Mouse (Mus musculus) adrenal gland, adult 18-20 months (tissue): ENCODE results near the gene Entpd6. TPM values are rescaled to one million over a fixed set of nuclear protein-coding genes. Genes with fewer than 3 reads are reported as not detected.

Experiments
- DNase-seq, 2 experiments: peaks; one replicate each; pipeline ENCODE4 v3.0.0; 2021 to 2022; ENCODE audit warnings: low spot score in 2 of 2
- long read RNA-seq, 2 experiments: library from polyadenylated mRNA; stranded (forward); transcript quantifications; one replicate each; pipeline ENCODE4 v2.0.0; 2021
- total RNA-seq, 2 experiments: library from RNA; stranded (reverse); gene quantifications; 1 replicate in 1 of 2; 2 replicates in 1 of 2; pipeline ENCODE4 v1.2.3; 2021

The Entpd6 gene
- total RNA-seq, result 10 to 100 TPM; 10.2 to 11.5 TPM
- long read RNA-seq, experiment 1, transcript Entpd6-201 (14 exons, 2,540 nt), result major isoform, 17 of 21 reads
- long read RNA-seq, experiment 1, partial matches to known transcripts, result 1 of 21 reads
- long read RNA-seq, experiment 1, other reads (novel, unspliced or antisense), result 3 of 21 reads
- long read RNA-seq, experiment 2, transcript Entpd6-201 (14 exons, 2,540 nt), result major isoform, 15 of 24 reads
- long read RNA-seq, experiment 2, partial matches to known transcripts, result 5 of 24 reads
- long read RNA-seq, experiment 2, other reads (novel, unspliced or antisense), result 4 of 24 reads

DNA sequence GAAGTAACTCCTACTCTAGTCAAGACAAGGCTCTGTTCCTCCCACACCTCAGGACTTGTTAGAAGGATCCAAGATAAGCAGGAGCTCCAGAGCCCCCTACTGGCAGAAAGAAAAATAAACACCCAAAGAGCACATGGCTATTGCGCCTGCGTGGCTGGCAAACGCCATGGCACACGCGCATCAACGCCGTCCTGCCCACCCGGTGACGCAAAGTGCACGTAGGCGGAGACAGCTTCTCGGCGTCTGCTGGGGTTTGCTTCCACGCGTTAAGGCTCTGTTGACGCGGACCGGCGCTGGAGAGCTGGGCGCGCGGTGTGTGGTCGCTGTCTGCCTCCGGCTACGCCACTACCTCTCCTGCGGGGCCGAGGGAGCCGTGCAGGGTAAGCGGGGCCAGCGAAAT, at the start of gene Entpd6:
Gene Entpd6, plus strand, starts transcription at position 189 of the 400 bp plus-strand sequence.
- peak; percentile 92 for DNase-seq

DNA sequence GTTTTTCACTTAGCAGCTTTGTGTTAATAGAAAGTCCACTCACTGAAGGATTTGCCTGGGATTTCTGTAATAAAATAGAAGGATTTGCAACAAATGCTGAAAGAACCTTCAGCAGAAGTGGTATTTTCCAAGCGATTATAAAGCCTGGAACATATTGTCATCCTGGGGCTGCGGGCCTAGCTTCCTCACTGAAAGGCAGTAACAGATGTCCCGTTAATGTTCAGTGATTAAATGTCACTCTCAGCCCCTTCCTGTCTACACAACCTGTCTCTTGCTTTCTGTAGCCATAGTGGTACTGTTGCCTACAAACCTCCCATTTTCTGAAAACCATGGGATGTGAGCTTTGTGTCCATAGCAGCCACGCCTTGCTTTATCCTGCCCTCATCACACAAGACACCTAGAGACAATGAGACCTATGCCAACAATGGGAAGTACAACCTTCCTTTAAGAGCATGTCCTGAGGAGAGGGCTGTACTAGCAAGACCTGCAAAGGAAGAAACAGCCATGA, 36.6 kb upstream of the Entpd6 start:
- no peak for DNase-seq

DNA sequence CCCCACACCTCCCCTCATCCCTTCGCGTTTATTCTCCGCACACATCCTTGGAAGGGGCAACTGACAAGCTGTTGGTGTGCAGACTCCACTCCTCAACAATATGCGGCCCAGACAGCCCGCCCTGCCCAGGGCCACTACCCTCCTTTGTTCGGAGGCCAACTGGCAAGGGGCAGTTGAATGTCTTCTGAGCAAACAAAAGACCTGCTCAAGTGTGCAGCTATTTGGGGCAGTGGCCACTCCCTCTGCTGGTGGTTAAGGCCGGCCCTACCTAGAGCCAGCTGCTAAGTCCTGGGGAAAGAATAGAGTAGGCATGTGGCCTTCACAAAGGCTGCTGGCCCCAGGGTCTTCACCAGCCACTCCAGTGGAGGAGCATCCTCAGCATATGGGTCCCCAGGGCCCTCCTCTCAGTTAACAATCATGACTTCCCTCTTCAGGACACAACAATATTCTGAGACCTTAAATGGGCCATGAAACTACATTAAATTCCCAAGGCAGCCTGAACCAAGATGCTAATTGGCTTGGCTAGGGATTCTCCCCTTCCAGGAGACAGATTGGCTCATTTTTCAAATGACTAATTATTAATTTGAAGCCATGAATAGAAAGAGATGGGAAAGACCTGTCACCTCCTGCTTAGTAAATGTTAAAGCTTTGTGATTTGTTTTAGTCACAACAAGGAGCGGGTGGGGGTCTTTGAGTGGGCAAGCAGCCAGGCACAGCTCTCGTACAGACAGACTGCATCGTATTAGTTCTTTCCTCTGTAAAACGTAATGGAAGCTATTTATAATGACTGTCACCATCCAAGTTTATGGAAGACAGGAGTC, 12.9 kb upstream of the Entpd6 start:
- no peak for DNase-seq

DNA sequence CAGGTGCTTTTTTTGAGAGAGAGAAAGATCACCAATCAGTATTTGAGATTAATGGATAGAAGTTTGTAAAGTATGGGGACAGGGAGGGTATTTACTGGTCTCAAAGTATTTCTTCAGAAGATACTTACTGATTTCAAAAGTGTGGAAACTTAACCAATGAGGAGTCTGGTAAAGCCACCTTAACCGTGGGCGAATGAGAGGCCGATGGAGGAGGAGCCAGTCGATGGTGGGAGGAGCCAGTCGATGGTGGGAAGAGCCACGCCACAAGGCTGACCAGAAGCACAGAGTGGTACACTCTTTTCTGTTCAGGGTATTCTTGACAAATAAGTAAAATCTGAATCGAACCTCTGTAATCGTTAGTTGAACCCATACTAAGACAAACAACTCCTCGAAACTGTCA, 11.0 kb upstream of the Entpd6 start:
- no peak for DNase-seq

DNA sequence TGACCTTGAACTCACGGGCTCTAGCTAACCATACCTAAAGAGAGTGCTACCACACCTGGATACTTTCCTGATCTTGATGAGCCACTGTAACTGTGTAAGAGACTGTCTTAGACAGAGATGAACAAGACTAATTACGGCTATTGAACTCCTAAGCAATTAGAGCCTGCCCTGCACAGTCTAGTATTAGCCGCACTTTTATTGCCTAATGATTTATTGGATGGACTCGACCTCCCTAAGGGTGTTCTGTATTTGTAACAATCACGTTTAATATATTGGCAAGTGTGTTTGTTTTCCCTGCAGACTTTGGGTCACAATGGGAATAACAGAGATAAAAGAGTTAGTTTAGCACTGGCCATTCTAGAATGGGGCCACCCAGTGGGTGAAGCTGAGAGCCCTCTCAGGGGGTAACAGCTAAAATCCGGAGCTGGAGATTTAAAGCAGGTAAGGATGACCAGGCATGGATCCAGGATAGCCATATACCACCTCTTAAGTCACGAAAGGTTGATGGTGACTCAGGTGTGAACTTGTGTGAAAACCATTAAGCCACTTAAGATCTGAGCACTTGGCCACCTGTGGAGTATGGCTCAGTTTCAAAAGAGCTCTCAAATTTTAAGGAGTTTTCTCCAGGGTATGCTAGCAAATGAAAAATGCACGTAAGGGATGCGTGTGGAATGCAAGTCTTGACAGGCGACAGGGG, 8.5 kb upstream of the Entpd6 start:
- no peak for DNase-seq

DNA sequence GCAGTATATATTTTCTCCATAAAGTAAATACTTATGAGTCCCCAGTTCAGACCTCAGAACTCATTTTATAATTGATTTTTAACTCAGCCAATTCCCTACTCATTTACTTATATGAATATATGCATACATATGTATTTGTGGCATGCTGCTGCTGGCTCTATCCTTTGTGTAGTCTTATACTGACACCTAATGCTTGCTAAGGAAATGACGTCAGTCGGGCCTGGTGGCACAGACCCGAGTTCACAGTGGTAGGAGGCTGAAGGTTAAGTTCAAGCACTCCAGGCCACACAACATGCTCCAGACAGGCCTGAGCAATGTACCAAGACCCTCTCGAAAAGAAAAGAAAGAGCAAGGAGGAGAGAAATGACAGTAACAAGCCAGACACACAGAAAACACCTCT, 7.4 kb upstream of the Entpd6 start:
- no peak for DNase-seq

DNA sequence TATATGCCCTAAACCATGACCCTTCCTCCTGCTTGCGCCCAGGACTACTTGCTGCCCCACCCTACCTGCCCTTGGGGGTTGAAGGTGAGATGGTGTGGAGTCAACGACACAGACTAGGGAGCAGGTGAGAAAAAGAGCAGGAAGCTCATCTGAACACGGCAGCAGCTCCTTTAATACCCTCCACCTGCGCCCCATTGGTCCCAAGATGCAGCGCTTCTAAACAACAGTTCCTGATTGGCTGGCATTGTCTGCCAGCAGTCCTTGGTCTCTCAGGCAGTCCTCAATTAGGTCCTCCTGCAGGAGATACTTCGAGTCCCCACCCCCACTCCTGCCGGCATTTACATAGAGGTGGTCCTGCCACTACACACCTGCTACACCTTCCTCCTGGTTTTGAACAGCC, 3.8 kb upstream of the Entpd6 start:
- DNase-seq, result no peak

DNA sequence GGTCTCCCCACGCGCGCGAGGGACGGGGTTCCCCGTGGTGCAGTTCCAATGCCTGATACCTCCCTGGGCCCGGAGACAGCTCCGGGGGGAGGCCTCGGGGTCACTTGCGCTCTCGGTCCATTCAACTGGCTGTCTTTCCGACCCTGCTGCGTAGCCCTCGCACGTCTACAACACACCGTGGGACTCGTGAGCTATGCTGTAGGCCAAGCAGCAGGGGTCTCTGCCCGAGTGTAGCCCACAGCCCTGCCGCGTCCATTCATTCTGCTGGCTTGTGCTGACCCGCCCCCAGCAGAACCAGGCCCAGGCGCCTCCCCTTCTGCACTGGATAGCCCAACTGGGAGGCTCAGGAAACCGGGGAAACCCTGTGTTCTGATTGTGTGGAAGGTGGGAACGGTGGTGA, 441 bp downstream of the Entpd6 start:
- no peak for DNase-seq

DNA sequence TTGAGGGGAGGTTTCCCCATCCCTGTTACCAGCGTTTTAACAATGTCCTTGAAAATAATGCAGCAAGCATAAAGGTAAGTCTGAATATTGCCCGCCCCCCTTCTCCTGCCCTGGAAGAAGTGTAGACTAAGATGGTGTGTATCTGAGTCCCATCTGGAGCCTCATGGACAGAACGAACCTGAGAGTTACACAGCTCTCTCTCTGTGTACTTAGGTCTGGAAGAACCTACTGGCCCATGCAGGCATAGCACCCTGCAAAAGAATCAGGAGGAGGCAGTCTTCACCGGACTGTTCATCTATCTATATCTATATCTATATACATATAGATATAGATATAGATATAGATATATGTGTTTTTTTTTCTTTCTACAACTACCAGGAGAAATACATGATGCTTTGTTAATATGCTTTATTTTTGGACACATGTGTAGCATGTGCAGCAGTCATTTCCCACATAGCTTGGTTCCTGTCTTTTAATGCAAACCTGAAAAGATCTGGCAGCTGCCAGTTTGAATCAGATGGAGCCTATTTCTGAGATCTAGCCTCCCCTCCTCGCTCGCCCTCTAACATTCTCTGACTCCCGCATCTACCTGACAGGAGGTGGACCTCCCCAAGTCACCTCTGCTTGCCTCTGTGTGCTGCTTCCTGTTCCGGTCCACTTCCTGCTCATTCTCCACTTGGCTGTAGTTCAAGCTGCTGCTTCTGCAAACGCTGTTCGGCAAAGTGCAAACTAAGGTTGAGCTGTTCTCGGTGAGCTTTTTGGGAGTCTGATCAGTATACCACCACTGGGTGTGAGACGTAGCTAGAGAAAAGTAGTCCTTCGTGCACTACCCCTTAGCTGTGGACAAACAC, 1.5 kb downstream of the Entpd6 start:
- DNase-seq, result no peak

DNA sequence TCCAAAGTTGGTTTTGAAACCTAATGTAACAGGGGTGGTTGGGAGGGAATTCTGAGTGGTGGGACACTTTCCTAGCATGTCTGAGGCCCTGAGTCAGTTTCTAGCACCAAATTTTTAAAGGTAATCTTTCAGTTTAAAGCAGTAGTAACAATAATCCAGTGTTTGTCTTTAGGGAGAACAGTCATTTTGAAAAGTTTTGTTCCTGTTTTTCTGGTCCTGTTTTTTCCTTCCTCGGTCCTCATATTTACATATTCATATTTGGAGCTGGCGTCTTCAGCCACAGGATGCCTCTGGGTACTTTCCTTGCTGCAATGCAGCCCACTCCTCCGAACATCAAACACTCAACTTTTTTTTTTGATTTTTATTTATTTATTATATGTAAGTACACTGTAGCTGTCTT, 6.2 kb downstream of the Entpd6 start:
- no peak for DNase-seq

DNA sequence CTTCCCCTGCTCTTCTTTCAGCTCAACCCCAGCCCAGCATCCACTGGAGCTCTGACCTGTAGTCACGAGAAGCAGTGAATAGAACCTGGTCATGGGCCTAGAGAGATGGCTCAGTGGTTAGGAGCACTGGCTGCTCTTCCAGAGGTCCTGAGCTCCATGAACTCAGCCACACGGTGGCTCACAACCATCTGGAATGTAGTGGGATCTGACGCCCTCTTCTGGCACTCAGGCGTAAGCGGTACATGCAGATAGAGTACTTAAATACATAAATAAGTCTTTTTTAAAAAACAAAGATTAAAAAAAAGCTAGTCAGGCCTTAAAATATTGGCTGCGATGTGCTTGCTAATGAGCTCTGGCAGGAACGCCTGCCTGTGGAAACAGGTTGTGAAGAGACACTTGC, 12.6 kb downstream of the Entpd6 start:
- no peak for DNase-seq

DNA sequence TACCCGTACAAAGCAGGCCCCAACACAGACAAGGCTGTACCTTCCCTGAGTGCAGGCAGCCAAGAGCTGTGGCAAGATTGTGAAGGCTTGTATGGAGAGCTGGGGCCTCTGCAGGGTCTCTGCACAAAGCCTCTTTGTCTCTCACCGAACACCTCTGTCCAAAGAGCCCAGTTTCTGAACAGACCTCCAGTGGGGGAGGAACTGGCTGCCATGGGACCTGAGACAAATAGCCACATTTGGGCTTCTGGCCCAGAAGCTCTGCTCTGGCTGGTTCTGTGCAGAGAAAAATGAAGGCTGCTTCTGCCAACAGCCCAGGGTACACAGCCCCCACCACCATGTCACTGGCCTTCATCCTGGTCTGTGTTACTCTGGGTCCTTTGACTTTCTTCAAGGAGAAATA, 16.8 kb downstream of the Entpd6 start:
- DNase-seq, result no peak

DNA sequence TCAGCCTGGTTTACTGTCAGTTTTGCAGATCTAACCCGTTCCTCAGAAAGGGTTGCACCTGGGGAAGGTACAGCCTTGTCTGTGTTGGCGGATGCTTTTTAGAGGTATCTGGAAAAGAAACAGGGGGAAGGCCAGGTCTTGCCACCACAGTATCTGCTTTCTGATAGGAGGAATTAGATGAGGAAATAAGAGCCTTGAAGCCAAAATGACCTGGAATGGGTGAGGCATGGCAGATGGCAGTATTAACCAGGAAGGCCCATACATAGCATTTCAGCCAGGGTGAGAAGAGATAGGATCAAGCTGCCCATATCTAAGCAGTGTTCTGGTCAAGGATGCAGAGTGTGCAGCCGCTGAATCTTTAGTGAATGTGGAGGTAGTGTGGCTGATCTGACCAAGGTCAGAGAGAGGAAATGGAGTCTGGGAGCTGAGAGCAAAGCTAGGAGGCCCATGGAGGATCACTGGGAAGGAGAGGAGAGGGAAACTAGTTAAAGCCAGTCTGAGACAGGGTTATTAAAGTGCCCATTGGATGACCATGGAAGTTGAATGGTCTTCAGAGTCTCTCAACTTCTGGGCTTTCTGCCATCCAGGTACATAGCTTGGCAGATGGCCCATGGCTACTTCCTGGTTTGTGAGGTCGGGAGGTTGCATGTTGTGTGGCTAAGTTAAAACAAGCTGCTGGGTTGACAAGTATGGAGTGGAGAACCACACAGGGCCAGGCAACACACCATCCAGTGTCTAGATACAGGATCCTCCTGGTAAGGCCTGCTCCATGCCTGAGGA, 17.4 kb downstream of the Entpd6 start:
- no peak for DNase-seq

DNA sequence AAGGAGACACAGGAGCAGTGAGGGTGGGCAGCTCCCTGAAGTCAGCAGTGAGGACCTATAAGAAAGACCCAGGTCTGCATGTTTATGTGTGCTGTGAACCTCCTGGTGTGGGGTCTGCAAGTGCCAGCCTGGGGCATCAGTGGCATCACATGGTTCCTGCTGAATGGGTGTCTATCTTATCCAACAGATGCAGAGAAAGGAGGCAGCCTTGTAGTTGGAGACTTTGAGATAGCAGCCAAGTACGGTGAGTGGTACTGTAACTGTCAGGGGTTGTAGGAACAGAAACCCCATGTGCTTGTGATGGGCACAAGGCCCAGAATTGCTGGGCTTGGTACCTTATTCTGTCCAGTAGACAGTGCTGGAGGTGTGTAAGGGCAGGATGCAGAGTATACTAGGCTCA, 19.8 kb downstream of the Entpd6 start:
- no peak for DNase-seq

DNA sequence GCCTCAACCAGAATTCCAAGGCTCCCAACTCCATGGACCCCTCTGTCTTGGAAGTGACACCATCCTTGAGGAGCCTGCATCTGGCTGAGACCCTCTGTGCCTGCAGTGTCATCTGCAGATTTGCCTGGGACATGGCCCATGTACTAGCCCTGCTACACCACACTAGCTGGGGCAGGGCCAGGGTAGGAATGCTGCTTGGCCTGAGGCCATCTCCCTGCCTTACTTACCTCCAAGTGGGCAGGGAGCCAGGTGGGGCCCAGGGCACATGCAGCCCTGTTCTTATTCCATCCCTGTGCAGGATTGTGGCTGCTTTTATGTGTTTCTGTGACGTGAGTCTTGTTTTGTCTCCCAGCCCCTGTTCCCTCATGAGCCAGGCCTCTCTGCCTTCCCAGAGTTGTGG, 21.9 kb downstream of the Entpd6 start:
- DNase-seq, result peak in 1 of 2 experiments; percentile 40

DNA sequence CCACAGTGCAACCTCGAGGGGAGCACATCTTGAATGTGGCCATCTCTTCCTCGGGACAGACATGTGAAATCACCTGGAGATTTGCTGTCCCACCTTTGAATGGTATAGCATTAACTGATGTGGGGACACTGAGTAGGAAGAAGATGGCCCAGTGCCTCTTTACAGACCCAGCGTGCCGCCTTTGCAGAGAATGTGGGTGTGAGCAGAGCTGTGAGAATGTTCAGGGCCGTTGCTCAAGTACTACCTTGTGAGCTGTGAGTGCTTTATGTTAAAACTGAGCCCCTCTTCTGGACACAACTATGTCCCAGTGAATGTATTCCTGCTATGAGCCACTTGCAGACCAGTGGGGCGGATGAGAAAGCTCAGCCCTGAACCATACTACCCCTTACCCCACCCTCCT, 22.3 kb downstream of the Entpd6 start:
- DNase-seq, result no peak

DNA sequence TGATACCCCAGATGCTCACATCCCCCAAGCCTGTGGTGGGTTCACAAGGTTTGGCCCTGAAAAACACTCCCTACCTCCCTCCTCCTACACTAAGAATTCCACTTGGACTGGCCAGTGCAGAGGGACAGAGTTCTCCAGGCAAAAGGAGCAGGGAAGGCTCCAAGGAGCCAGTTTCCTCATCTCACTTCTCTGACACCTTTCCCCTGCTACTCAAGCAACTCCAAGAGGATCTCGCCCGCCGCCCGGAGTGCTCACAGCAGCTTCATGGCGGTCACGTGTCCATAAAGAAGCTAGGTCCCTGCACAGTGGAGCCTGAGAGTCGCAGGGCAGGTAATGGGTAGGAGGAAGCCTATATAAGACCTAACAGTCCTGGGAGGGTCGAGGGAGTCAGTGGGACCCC, 23.2 kb downstream of the Entpd6 start:
- no peak for DNase-seq

DNA sequence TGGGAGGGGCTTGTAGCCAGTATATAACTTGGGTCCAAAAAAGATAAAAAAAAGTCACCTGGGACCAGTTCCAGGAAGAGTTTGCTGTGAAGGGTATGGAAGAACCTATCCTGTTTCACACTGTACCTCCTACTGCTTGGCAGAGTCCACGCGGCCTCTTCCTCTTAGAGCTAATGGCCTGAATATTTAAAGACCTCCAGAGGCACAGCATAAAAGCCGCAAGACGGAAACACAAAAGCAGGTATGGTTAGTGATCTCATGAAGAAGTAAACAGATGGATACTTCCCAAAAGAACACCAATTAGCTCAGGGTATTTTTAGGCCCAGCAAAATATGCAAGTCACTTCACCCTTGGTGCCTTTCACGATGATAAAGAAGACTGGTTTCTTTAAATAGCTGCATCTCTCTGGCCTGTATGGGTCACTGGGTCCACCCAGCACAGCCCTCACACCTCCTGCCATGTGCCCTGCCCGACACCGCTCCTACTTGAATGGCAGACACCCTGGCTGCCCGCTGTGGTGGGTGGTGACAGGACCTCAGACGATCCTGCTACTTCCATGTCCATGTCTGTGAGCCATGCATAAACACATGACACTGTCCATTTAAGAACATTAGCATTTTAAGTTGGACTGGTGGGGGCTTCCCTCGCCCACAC, 23.8 kb downstream of the Entpd6 start:
- DNase-seq, result no peak

DNA sequence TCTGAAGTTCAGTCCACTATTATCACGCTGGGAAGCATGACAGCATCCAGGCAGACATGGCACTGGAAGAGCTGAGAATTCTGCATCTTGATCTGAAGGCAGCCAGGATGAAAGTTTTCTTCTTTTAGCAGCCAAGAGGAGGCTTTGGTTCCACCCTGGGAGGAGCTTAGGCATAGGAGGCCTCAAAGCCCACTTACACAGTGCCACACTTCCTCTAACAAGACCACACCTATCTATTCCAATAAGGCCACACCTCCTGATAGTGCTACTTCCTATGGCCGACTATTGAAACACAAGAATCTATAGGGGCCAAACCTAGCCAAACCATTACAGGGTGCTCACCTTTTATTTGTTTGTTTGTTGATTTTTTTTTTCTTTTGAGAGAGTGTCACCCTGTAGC, 34.0 kb downstream of the Entpd6 start:
- no peak for DNase-seq
